Mouse (Mus musculus) ES-E14 (cell line): Measurements from ENCODE around the gene Sfrp5. TPM values are rescaled to one million over a fixed set of nuclear protein-coding genes. Genes with fewer than 3 reads are reported as not detected.

Source experiments
- DNase-seq: peaks from one replicate; pipeline ENCODE4 v3.0.0-alpha.2; 2013; ENCODE audit warnings: low read depth, low spot score
- H3K27ac ChIP-seq: 2 replicates; pipeline ENCODE4 v1.5.1; 2012; ENCODE audit warnings: low read depth, mild to moderate bottlenecking, low read length, moderate library complexity, mixed read lengths; ENCODE audit not compliant: poor library complexity, insufficient read depth, severe bottlenecking
- H3K36me3 ChIP-seq: 2 replicates; pipeline ENCODE4 v1.6.1; 2012; ENCODE audit warnings: mild to moderate bottlenecking, low read length, moderate library complexity, mixed read lengths; ENCODE audit not compliant: control insufficient read depth, poor library complexity, insufficient read depth, severe bottlenecking
- H3K4me1 ChIP-seq, 2 experiments: fragments of 150-350 bp in 1 of 2; sonication (generic) in 1 of 2; 2 replicates each; pipeline ENCODE4 v1.6.1; 2012; ENCODE audit warnings: low read length in 2 of 2, mild to moderate bottlenecking in 1 of 2, mixed read lengths in 1 of 2; ENCODE audit not compliant: control insufficient read depth in 2 of 2, insufficient read depth in 2 of 2, poor library complexity in 1 of 2
- H3K4me3 ChIP-seq, 2 experiments: fragments of 150-350 bp in 1 of 2; sonication (generic) in 1 of 2; 2 replicates each; pipeline ENCODE4 v1.5.1; 2012; ENCODE audit warnings: low read length in 2 of 2, low read depth in 1 of 2, mild to moderate bottlenecking in 1 of 2, mixed read lengths in 1 of 2; ENCODE audit not compliant: insufficient read depth in 1 of 2, poor library complexity in 1 of 2, severe bottlenecking in 1 of 2
- H3K9ac ChIP-seq: 2 replicates; pipeline ENCODE4 v1.6.1; 2012; ENCODE audit warnings: low read depth, mild to moderate bottlenecking, low read length, mixed read lengths; ENCODE audit not compliant: poor library complexity, insufficient read depth, severe bottlenecking
- H3K9me3 ChIP-seq: fragments of 150-350 bp; sonication (generic); 2 replicates; pipeline ENCODE4 v1.6.1; 2012; ENCODE audit warnings: low read depth, mild to moderate bottlenecking, low read length; ENCODE audit not compliant: control insufficient read depth, insufficient read depth
- CHD2 ChIP-seq: IDR thresholded peaks from 2 replicates; pipeline ENCODE4 v1.6.1; 2014; ENCODE audit warnings: mild to moderate bottlenecking, low read depth, low read length, inconsistent platforms
- HCFC1 ChIP-seq: IDR thresholded peaks from 2 replicates; pipeline ENCODE4 v1.6.1; 2012; ENCODE audit warnings: low read length, inconsistent platforms, borderline replicate concordance; ENCODE audit not compliant: insufficient read depth
- MAFK ChIP-seq: IDR thresholded peaks from 2 replicates; pipeline ENCODE4 v1.6.1; 2014; ENCODE audit warnings: mild to moderate bottlenecking, low read depth, low read length, inconsistent platforms; ENCODE audit not compliant: insufficient read depth
- ZC3H11A ChIP-seq: IDR thresholded peaks from 2 replicates; pipeline ENCODE4 v1.6.1; 2012; ENCODE audit warnings: low read depth, mild to moderate bottlenecking, inconsistent platforms, low read length, borderline replicate concordance
- ZNF384 ChIP-seq: IDR thresholded peaks from 2 replicates; pipeline ENCODE4 v1.6.1; 2012; ENCODE audit warnings: low read depth, low read length, inconsistent platforms
- in situ Hi-C, 2 experiments: fragments of 600-800 bp; cut with MboI; formaldehyde crosslinking; loops; one replicate each; pipeline ENCODE4 v1.15.1; 2025; ENCODE audit warnings: low sequenced_read_pairs in 2 of 2, inconsistent platforms in 1 of 2; ENCODE audit not compliant: unreplicated experiment in 2 of 2
- total RNA-seq: library from RNA; depleted of rRNA; stranded (reverse); fragments of 300-350 nt; gene quantifications from 2 replicates; pipeline ENCODE4 v1.2.3, GENCODE M21; 2012

Gene Sfrp5
- total RNA-seq, 1 experiment, result 6.0 TPM

- H3K9ac ChIP-seq, result no peak overlapping the region
- no peaks in the 10 kb centered on the region for H3K36me3 ChIP-seq
- peaks cover 11 to 17% of the 10 kb centered on the region in 2 experiments for H3K4me1 ChIP-seq
- H3K27ac ChIP-seq, result no peak overlapping the region
- H3K9me3 ChIP-seq, result no peaks in the 10 kb centered on the region
- no peak for TF ChIP-seq HCFC1
- H3K4me3 ChIP-seq, result no peak overlapping the region
- no peak for DNase-seq
- in situ Hi-C loops, result no loop called here
Measured at GRCm38 (mm10) chr19:42209485-42209884, 7.4 kb upstream of the Sfrp5 start.

- Histone ChIP-seq H3K4me1 (peaks cover under 1 to 12% of the 10 kb centered on the region in 2 experiments), H3K27ac (no peak overlapping the region), H3K4me3 (no peak overlapping the region), H3K9ac (no peak overlapping the region), H3K36me3 (no peaks in the 10 kb centered on the region), H3K9me3 (no peaks in the 10 kb centered on the region)
- DNase-seq, result no peak
- in situ Hi-C loops, result no loop called here
- TF ChIP-seq MAFK (no peak), CHD2 (no peak), ZNF384 (no peak), HCFC1 (no peak), ZC3H11A (no peak)
Measured at GRCm38 (mm10) chr19:42205201-42205600, 3.1 kb upstream of the Sfrp5 start.

- Histone ChIP-seq H3K36me3 (no peaks in the 10 kb centered on the region), H3K27ac (no peak overlapping the region), H3K9me3 (no peaks in the 10 kb centered on the region), H3K4me3 (no peak overlapping the region), H3K9ac (no peak overlapping the region), H3K4me1 (peaks cover 0 to 5% of the 10 kb centered on the region in 2 experiments; a peak in 3 of 4 replicates)
- in situ Hi-C loops, result no loop called here
- TF ChIP-seq ZNF384, result no peak
- TF ChIP-seq MAFK, result no peak
- no peak for TF ChIP-seq CHD2
- TF ChIP-seq ZC3H11A, result no peak
- TF ChIP-seq HCFC1, result no peak
- DNase-seq, result no peak
Measured at GRCm38 (mm10) chr19:42204306-42204705, 2.3 kb upstream of the Sfrp5 start.

- TF ChIP-seq MAFK, result no peak
- Histone ChIP-seq H3K9ac (no peak overlapping the region), H3K4me1 (peaks cover 0 to 6% of the 10 kb centered on the region in 2 experiments; a peak in 2 of 4 replicates), H3K9me3 (no peaks in the 10 kb centered on the region), H3K36me3 (no peaks in the 10 kb centered on the region), H3K4me3 (peak overlapping the region in 1 of 2 experiments; percentile 64; a peak in 1 of 4 replicates), H3K27ac (no peak overlapping the region)
- in situ Hi-C loops, result no loop called here
- DNase-seq, result no peak
Measured at GRCm38 (mm10) chr19:42202467-42202866, 415 bp upstream of the Sfrp5 start.

- TF ChIP-seq CHD2, result no peak
- no peak for DNase-seq
- H3K4me1 ChIP-seq, result peaks cover 0 to 7% of the 10 kb centered on the region in 2 experiments; a peak in 2 of 4 replicates
- no peak overlapping the region for H3K9ac ChIP-seq
- H3K4me3 ChIP-seq, result no peak overlapping the region
- no peaks in the 10 kb centered on the region for H3K36me3 ChIP-seq
- H3K27ac ChIP-seq, result no peak overlapping the region
- H3K9me3 ChIP-seq, result no peaks in the 10 kb centered on the region
- in situ Hi-C loops, result loop anchor here in 1 of 2 experiments (10.0 kb wide), 1 partner anchor 457 kb away; no protein-coding TSS in a partner anchor
Measured at GRCm38 (mm10) chr19:42198026-42198425, 4.0 kb downstream of the Sfrp5 start.
